Mouse (Mus musculus): ENCODE results near the gene Sirt2.

DNA sequence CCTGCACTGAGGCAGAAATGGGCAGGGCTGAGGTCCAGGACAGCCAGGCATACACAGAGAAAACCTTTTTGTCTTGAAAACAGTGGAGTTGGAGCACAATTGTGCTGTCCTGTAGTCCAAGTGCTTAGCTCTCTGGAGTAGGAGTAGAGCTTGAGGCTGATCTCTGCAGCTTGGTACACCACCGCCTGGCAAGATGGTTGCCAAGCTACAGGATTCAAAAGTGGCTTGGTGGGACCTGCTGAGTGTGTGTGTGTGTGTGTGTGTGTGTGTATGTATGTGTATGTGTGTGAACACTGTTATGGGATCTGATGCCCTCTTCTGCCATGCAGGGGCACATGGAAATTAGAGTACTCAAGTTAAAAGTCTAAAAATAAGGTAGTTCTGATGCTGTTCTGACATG, 56.0 kb downstream of the Sirt2 start:
- no peak for TF ChIP-seq CTCF (IDR thresholded peaks at IDR 0.05; ENCODE audit: borderline replicate concordance, control insufficient read depth, extremely low read depth, insufficient read depth, low read length, poor library complexity)
- TF ChIP-seq POLR2A (IDR thresholded peaks at IDR 0.05; ENCODE audit: control insufficient read depth, extremely low read depth, insufficient read depth, low read length, poor library complexity) = no peak
